Mouse (Mus musculus): ENCODE results near the gene 1700019D03Rik. TPM values are rescaled to one million over a fixed set of nuclear protein-coding genes. Genes with fewer than 3 reads are reported as not detected.

1700019D03Rik gene
- polyA plus RNA-seq, 1 experiment from 2014 or later = 8.0 TPM

Other genes with a start within 250 kb of the 1700019D03Rik start
- 12.4 and 12.9 TPM in 2 replicates for gene Inpp1, start 202.5 kb downstream of the 1700019D03Rik start, polyA plus RNA-seq (2014; fragmentation: Nextera tagmentation; extraction: Ambion mirVana)
- gene Hibch, start 175.2 kb downstream of the 1700019D03Rik start, polyA plus RNA-seq (2014; fragmentation: Nextera tagmentation; extraction: Ambion mirVana) = 31.0 and 32.7 TPM in 2 replicates
- gene Mstn, start 41.5 kb upstream of the 1700019D03Rik start, polyA plus RNA-seq (2014; fragmentation: Nextera tagmentation; extraction: Ambion mirVana) = 1.5 and 1.9 TPM in 2 replicates
- not detected in 2 replicates for gene 1700019A02Rik, start 167.5 kb upstream of the 1700019D03Rik start, polyA plus RNA-seq (2014; fragmentation: Nextera tagmentation; extraction: Ambion mirVana)